ENCODE assay signal across 15 mouse cellular contexts in the genomic region with DNA sequence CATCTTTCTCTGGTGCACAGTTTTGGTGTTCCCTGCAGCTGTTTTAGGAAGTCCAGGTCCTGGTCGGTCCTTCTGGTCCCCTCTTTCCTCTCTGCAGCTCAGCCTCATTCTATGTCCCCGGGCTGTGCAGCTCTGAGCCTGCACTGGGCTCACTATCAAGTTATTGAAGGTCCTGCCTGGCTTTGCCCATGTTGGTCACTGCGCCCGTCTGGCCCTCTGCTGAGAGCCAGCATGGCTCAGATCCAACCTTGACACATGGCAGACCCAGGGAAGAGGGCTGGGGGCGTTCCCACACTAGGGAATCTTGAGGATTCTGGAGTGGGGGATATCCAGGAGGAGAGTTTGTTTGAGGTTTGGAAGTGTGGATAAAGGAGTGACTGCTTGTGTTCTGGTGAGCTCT.
"Had no signal": no experiment of that assay in that cellular context is flagged by ENCODE, and none has a peak within 500 bp of the region (broad histone marks: within the 10 kb centered on the region; RNA-seq: fewer than 3 reads in every experiment).

No protein-coding gene starts in this region.

- H3K36me3 ChIP-seq: limb, embryonic 12.5 days; liver, embryonic 13.5 days; lung, embryonic 15.5 days; midbrain, embryonic 12.5 days had no signal

- H3K9ac ChIP-seq: limb, embryonic 12.5 days; liver, embryonic 13.5 days; liver, postnatal 0 days; lung, embryonic 15.5 days; midbrain, embryonic 12.5 days had no signal

- DNase-seq: kidney, adult 9 months; kidney, postnatal 4 days; liver; liver, embryonic 13.5 days; liver, postnatal 0 days; lung, postnatal 14 days; right cerebral cortex, postnatal 4 days; spleen, adult 18-20 months; thymus, adult 2 months; thymus, postnatal 25 days had no signal

- H3K27ac ChIP-seq: kidney, postnatal 0 days; left cerebral cortex, adult 2 months; limb, embryonic 12.5 days; liver, embryonic 13.5 days; lung, embryonic 15.5 days; midbrain, embryonic 12.5 days had no signal

- H3K27me3 ChIP-seq: liver, embryonic 13.5 days; midbrain, embryonic 12.5 days had no signal

- H3K4me3 ChIP-seq: left cerebral cortex, adult 2 months; limb, embryonic 12.5 days; liver, embryonic 13.5 days; lung, embryonic 15.5 days; midbrain, embryonic 12.5 days had no signal

- H3K4me1 ChIP-seq: liver, embryonic 13.5 days; lung, embryonic 15.5 days had no signal

- ATAC-seq: liver, postnatal 0 days had no signal
